Mouse (Mus musculus) lung, embryonic 16.5 days (tissue): ENCODE data around the gene Il3. TPM values are rescaled to one million over a fixed set of nuclear protein-coding genes. Genes with fewer than 3 reads are reported as not detected.

Experiments
- ATAC-seq: fragments of 200-750 bp; cut with Nextera tagmentation; 2 replicates; pipeline ENCODE4 v1.8.0; 2017; ENCODE audit warnings: low read depth, mild to moderate bottlenecking, moderate library complexity
- H3K27ac ChIP-seq: fragments of 300-500 bp; sonication (generic); 2 replicates; pipeline ENCODE4 v1.5.1; 2014; ENCODE audit warnings: mild to moderate bottlenecking, control low read depth, low read length
- H3K27me3 ChIP-seq: fragments of 300-500 bp; sonication (generic); 2 replicates; pipeline ENCODE4 v1.6.1; 2014; ENCODE audit warnings: low read depth, low read length, mixed read lengths; ENCODE audit not compliant: control insufficient read depth, insufficient read depth
- H3K36me3 ChIP-seq: fragments of 300-500 bp; sonication (generic); 2 replicates; pipeline ENCODE4 v1.6.1; 2014; ENCODE audit warnings: low read length; ENCODE audit not compliant: control insufficient read depth, insufficient read depth
- H3K4me1 ChIP-seq: fragments of 300-500 bp; sonication (generic); replicated peaks from 2 replicates; pipeline ENCODE4 v1.6.1; 2014; ENCODE audit warnings: low read length, mixed read lengths; ENCODE audit not compliant: control insufficient read depth, insufficient read depth
- H3K4me2 ChIP-seq: fragments of 300-500 bp; sonication (generic); 2 replicates; pipeline ENCODE4 v1.6.1; 2014; ENCODE audit warnings: low read depth, low read length, control low read depth
- H3K4me3 ChIP-seq: fragments of 300-500 bp; sonication (generic); 2 replicates; pipeline ENCODE4 v1.5.1; 2014; ENCODE audit warnings: mild to moderate bottlenecking, low read length, control low read depth
- H3K9ac ChIP-seq: fragments of 300-500 bp; sonication (generic); 2 replicates; pipeline ENCODE4 v1.6.1; 2014; ENCODE audit warnings: low read length, control low read depth
- H3K9me3 ChIP-seq: fragments of 300-500 bp; sonication (generic); 2 replicates; pipeline ENCODE4 v1.6.1; 2016; ENCODE audit warnings: low read length; ENCODE audit not compliant: control insufficient read depth
- WGBS: fragments of 180-500 bp; shearing (Covaris S2); extraction: QIAGEN DNeasy Blood & Tissue Kit; methylation state at CpG from one replicate; pipeline ENCODE4 v1.1.7; 2014; 5-methylcytosine and 5-hydroxymethylcytosine counted together
- polyA plus RNA-seq: library from polyadenylated mRNA; unstranded; fragments of >200 nt; fragmentation: Nextera tagmentation; extraction: Ambion mirVana; gene quantifications from 2 replicates; pipeline ENCODE4 v1.2.1, GENCODE M21; 2015

The Il3 gene
- polyA plus RNA-seq, 1 experiment from 2014 or later, result not detected

DNA sequence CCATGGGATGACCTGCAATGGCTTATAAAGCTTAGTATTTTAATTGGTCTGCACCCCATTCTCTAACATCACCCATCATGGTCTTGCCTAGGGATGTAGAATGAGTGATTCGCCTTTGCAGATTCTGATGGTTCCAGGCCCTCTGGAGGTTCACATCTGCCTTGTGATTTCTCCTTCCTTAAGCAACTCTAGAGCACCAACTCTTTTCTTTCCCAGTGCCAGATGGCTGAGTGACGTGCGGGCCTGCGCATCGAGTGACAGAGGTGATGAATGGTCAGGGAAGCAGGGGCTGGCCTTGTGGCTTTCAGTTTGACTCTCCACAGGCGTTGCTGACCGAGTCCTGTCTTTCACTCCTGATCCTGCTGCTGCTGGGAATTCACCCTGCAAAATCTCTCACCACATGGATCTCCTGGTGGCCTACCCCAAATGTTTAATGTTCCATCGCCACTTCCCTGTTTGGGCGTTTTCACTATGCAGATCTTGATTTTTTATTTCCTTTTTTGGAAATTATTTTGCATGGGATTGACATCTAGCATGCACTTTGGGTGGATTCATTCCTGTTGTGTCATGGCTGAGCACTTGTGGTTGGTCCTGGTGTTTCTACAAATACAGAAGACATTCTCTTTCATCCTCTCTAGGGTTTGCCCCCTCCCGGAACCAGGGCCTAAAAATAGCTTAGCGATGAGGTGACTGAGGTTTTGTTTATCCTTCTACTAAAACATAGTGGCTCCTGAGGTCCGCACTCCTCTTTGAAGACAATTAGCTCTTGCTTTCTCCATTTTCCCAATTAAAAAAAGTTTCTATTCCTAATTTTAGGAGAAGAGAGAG lies 27.1 kb upstream of the Il3 start:
- WGBS, result 36% methylated on average over 12 of the region's 12 CpGs
- ATAC-seq, result no peak
- Histone ChIP-seq H3K4me2 (no peak overlapping the region), H3K36me3 (no peaks in the 10 kb centered on the region), H3K9me3 (no peaks in the 10 kb centered on the region), H3K4me1 (no peaks in the 10 kb centered on the region), H3K27ac (no peak overlapping the region), H3K27me3 (no peaks in the 10 kb centered on the region), H3K9ac (no peak overlapping the region), H3K4me3 (no peak overlapping the region)

DNA sequence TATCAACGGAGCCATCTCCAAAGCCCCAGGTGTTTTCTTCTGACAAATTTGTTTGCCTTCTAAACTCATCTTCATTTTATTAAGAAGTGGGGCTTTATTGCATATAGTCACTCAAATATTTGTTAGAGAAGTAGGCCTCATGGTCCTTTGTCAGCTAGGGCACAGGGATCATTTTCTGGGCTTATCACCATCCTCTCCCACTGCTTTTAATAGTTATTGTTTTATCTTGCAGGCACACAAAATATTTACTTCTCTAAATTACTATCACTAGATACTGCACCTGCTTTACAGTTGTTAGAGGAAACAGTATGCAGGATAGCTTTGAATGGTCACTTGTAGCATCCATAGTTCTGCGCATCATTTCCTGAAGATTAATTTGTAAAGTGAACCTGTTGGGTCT lies 25.1 kb upstream of the Il3 start:
- no peaks in the 10 kb centered on the region for H3K9me3 ChIP-seq
- H3K27ac ChIP-seq, result no peak overlapping the region
- no peaks in the 10 kb centered on the region for H3K4me1 ChIP-seq
- ATAC-seq, result no peak
- no peak overlapping the region for H3K4me2 ChIP-seq
- H3K27me3 ChIP-seq, result no peaks in the 10 kb centered on the region
- H3K9ac ChIP-seq, result no peak overlapping the region
- H3K36me3 ChIP-seq, result no peaks in the 10 kb centered on the region
- no peak overlapping the region for H3K4me3 ChIP-seq
- WGBS, result 82% methylated on average over 2 of the region's 2 CpGs

DNA sequence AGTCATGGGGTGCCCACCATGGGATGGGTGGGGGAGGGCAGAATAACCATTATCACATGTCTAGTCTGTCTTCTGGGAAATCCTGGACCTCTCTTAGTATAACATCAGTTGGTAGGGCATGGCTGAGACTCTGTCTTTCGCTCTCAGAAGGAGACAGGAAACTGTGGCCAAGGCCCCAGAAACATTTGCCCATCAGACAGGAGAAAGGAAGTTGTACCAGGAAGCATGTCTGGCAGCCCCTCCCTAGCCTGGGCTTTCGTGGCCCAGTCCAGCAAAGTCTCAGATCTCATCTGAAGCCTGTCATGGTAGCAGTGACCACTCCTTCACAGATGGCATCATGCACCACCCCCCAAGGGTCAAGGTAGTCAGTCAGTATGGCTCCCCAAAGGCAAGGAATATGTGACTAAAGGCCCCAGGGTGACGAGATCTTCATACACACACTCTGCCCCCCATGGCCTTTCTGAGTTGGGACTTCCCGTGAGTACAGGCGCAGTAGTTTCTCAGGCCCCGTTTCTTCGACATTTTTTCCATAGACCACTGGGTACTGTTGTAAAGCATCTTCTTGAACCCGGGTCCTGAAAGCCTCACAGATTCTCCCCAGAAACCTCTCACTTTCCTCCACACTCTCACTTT lies 20.9 kb upstream of the Il3 start:
- Histone ChIP-seq H3K27ac (no peak overlapping the region), H3K27me3 (no peaks in the 10 kb centered on the region), H3K9me3 (no peaks in the 10 kb centered on the region), H3K4me1 (no peaks in the 10 kb centered on the region), H3K4me2 (no peak overlapping the region), H3K9ac (no peak overlapping the region), H3K4me3 (no peak overlapping the region), H3K36me3 (no peaks in the 10 kb centered on the region)
- no peak for ATAC-seq
- 74% methylated on average over 8 of the region's 8 CpGs for WGBS

DNA sequence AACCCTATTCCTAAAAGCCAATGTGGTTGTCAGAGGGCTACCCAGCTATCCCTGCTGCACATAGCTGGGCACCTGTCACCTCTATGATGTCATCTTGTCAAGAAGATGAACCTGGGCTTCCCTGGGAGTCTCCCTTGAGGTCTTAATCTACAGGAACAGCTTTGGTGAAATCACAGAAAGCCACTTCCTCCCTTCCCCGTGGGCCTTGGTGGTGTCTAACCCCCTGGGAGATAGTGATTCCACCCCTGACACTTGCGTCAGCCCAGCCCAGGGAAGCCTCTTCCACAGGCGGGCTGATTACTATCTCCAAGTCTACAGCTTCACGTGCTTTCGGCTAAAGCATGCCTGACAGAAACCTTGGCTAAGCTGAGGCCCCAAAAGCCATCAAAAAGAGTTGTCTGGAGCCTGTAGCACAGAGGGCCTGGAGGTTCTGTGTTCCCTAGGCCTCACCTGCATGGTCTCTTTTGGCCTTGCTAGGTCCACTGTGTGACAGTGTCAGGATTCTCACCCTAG lies 4.4 kb upstream of the Il3 start:
- no peak for ATAC-seq
- 64% methylated on average over 5 of the region's 5 CpGs for WGBS

DNA sequence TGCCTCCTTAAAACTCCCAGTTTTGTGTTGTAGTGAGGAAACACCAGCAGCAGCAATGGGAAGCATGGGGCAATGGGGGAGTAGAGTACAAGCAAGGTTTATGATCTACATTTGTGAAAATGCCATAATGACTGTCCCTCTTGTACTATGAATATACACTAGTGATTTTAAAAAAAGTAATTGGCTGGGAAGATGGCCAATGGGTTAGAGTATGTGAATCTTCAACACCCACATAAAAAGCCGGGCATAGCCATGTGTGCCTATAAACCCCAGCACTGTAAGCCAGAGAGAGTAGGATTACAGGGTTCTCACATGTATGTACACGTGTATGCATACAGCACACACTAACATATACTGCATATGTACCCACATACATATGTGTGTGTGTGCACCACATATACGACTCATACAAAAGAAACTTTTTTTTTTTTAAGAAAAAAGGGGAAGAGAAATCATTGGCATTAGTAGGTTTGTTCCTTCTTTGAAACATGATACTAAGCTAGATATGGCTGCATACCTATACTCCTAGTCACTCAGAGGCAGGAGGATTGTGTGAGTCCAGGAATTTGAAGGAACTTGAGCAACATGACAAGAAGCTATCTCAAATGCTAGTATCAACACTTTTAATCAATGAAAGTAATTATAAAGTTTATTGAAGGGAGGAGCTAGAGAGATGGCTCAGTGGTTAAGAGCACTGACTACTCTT lies 2.3 kb upstream of the Il3 start:
- Histone ChIP-seq H3K4me1 (no peaks in the 10 kb centered on the region), H3K9ac (no peak overlapping the region), H3K9me3 (no peaks in the 10 kb centered on the region), H3K4me2 (no peak overlapping the region), H3K27ac (no peak overlapping the region), H3K27me3 (no peaks in the 10 kb centered on the region), H3K4me3 (no peak overlapping the region), H3K36me3 (no peaks in the 10 kb centered on the region)
- no peak for ATAC-seq
- 65% methylated on average over 3 of the region's 3 CpGs for WGBS

More for the DNA sequence above, 4.4 kb upstream of the Il3 start:
- no peak overlapping the region for H3K27ac ChIP-seq
- no peaks in the 10 kb centered on the region for H3K36me3 ChIP-seq
- no peaks in the 10 kb centered on the region for H3K4me1 ChIP-seq
- no peak overlapping the region for H3K4me2 ChIP-seq
- no peaks in the 10 kb centered on the region for H3K9me3 ChIP-seq
- no peaks in the 10 kb centered on the region for H3K27me3 ChIP-seq
- H3K9ac ChIP-seq, result no peak overlapping the region
- H3K4me3 ChIP-seq, result no peak overlapping the region

DNA sequence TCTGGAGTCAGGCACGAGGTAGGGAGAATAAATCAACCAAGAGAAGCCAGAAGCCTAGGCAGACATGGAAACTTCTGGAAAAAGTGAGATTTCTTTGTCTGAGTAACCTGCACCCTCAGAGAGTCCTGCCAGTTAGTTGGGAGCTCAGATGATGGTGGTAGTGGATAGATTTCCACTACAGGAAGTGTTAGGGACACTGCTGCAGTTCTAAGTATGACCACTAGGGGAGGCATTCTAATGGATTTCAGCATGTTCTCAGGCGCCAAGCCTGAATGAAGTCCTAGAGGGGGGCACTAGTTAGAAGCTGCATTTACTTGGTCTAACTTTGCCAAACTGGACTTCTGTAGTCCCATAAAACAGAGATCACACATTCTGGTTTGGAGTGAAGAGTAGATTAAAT lies 2.5 kb downstream of the Il3 start:
- H3K9ac ChIP-seq, result no peak overlapping the region
- no peak overlapping the region for H3K27ac ChIP-seq
- H3K4me2 ChIP-seq, result no peak overlapping the region
- H3K4me3 ChIP-seq, result no peak overlapping the region
- H3K36me3 ChIP-seq, result no peaks in the 10 kb centered on the region
- no peaks in the 10 kb centered on the region for H3K9me3 ChIP-seq
- 49% methylated on average over 2 of the region's 2 CpGs for WGBS
- no peaks in the 10 kb centered on the region for H3K4me1 ChIP-seq
- no peak for ATAC-seq
- H3K27me3 ChIP-seq, result no peaks in the 10 kb centered on the region

DNA sequence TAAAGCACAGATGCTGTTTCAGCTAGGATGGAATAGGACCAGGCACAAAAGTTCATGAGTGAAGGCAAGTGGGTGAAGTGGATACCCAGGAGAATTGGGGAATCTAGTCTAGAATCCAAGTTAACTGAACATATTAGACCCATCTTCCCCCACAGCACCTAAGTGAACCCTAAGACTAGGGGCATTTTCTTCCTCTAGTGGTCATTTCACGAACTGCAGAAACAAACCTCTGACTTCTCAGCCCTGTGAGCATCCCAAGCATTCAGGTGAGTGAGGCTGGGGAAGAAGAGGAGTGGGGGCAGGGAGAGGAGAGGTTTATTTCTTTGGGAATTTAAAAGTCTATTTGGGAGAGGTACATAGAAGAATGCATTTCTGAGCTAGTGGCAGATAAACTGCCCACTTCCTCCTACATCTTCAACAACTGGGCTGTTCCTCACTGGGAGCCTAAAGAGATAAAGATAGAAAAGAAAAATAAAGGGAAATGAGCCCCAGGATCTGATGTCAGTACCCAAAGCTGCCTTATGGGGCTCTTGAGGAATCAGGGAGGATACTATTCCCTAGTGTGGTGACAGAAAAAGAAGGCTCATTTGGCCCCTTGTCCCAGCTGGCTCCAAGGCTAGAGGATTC lies 3.6 kb downstream of the Il3 start:
- H3K36me3 ChIP-seq, result no peaks in the 10 kb centered on the region
- no peak overlapping the region for H3K9ac ChIP-seq
- H3K4me2 ChIP-seq, result no peak overlapping the region
- H3K27ac ChIP-seq, result no peak overlapping the region
- no peaks in the 10 kb centered on the region for H3K9me3 ChIP-seq
- ATAC-seq, result no peak
- H3K27me3 ChIP-seq, result no peaks in the 10 kb centered on the region
- no peaks in the 10 kb centered on the region for H3K4me1 ChIP-seq
- H3K4me3 ChIP-seq, result no peak overlapping the region
- 25% methylated on average over 1 of the region's 1 CpGs for WGBS

DNA sequence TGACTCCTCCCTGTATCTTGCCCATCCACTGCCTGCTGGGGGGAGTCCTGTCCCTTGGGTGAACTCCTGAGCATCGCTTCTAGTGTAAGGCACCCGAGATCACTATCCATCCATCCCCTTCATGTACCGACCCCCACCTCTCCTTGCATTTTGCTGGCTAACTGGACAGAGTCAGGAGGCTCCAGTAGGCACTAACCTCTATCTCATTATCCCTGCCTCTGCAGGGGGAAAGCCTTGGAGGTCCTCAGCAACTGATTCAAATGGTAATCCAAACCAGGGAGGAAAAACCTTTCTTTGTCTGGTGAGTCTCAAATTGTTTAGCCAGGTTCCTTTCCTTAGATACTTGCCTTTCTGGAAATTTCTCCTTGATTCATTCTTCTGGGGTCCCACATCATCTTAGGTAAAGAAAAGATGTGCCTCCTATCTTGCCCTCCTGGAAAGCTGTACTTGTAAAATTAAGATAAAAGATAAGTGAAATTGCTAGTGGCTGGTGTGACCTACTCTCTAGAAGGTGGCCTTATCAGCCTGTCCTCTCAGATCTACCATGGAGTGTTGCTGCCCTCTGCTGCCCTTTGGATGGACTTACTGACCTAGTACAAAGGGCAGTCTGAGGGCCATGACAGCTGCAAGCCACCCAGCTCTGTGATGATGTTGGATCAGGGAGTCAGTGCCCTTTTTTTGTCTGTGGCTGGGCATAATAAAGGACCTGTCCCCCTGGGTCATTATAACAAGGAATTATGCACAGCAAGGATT lies 10.3 kb downstream of the Il3 start:
- no peaks in the 10 kb centered on the region for H3K36me3 ChIP-seq
- no peaks in the 10 kb centered on the region for H3K9me3 ChIP-seq
- H3K27me3 ChIP-seq, result no peaks in the 10 kb centered on the region
- peaks cover 3% of the 10 kb centered on the region; the same call in 1 of the 2 replicates for H3K4me1 ChIP-seq
- no peak for ATAC-seq
- no peak overlapping the region for H3K4me3 ChIP-seq
- H3K4me2 ChIP-seq, result no peak overlapping the region
- 49% methylated on average over 3 of the region's 3 CpGs for WGBS
- no peak overlapping the region for H3K9ac ChIP-seq
- H3K27ac ChIP-seq, result no peak overlapping the region
